Mouse (Mus musculus): Measurements from ENCODE around the gene Hist1h4i. TPM values are rescaled to one million over a fixed set of nuclear protein-coding genes. Genes with fewer than 3 reads are reported as not detected.
"Not testable (repeated sequence)": the region's sequence is repeated elsewhere in the genome, so short reads cannot be mapped to it uniquely, and the experiment has no call there.

The Hist1h4i gene
- polyA plus RNA-seq, 1 experiment from 2014 or later: 14.5 TPM

DNA sequence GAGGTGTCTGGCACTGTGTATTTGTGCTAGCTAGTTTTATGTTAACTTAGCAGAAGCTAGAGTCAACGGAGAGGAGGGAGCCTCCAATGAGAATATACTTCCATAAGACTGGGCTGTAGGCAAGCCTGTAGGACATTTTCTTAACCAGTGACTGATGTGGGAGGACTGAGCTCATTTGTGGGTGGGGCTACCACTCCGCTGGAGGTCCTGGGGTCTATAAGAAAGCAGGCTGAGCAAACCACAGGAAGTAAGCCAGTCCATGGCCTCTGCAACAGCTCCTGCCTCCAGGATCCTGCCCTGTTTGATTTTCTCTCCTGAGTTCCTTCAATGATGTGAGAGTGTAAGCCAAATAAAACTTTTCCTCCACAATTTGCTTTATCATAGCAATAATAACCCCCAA is 4.1 kb upstream of the Hist1h4i start:
- Histone ChIP-seq H3K9ac (replicated peaks; ENCODE audit: low read depth, low read length) (no peak overlapping the region), H3K4me1 (replicated peaks; ENCODE audit: control insufficient read depth, insufficient read depth, low read length) (peaks cover 18% of the 10 kb centered on the region), H3K4me2 (ENCODE audit: low read length) (no peak overlapping the region), H3K27ac (ENCODE audit: low read length) (no peak overlapping the region), H3K4me3 (replicated peaks; ENCODE audit: low read length) (no peak overlapping the region), H3K27me3 (replicated peaks; ENCODE audit: control insufficient read depth, insufficient read depth, low read length) (no peaks in the 10 kb centered on the region), H3K9me3 (ENCODE audit: control insufficient read depth, low read length) (no peaks in the 10 kb centered on the region), H3K36me3 (ENCODE audit: control insufficient read depth, insufficient read depth) (no peaks in the 10 kb centered on the region)
- 69% methylated on average over 2 of the region's 2 CpGs for WGBS
- no peak for ATAC-seq

GRCm38 (mm10) chr13:22044432-22045155 is 3.4 kb upstream of the Hist1h4i start:
- Histone ChIP-seq H3K27ac (ENCODE audit: low read length) (no peak overlapping the region), H3K4me2 (ENCODE audit: low read length) (no peak overlapping the region)
- ATAC-seq: no peak

GRCm38 (mm10) chr13:22043503-22044431 is 2.6 kb upstream of the Hist1h4i start:
- Histone ChIP-seq H3K4me1 (replicated peaks; ENCODE audit: control insufficient read depth, insufficient read depth, low read length) (peaks cover 20% of the 10 kb centered on the region), H3K27ac (ENCODE audit: low read length) (peak overlapping the region; percentile 78), H3K9ac (replicated peaks; ENCODE audit: low read depth, low read length) (peak overlapping the region; percentile 49), H3K9me3 (ENCODE audit: control insufficient read depth, low read length) (no peaks in the 10 kb centered on the region), H3K4me3 (replicated peaks; ENCODE audit: low read length) (peak overlapping the region; percentile 46), H3K27me3 (replicated peaks; ENCODE audit: control insufficient read depth, insufficient read depth, low read length) (no peaks in the 10 kb centered on the region), H3K36me3 (ENCODE audit: control insufficient read depth, insufficient read depth) (no peaks in the 10 kb centered on the region), H3K4me2 (ENCODE audit: low read length) (peak overlapping the region; percentile 72)
- under 1% methylated on average over 10 of the region's 14 CpGs for WGBS
- ATAC-seq: peak; percentile 15

More at GRCm38 (mm10) chr13:22044432-22045155, 3.4 kb upstream of the Hist1h4i start:
- Histone ChIP-seq H3K4me3 (replicated peaks; ENCODE audit: low read length) (no peak overlapping the region), H3K4me1 (replicated peaks; ENCODE audit: control insufficient read depth, insufficient read depth, low read length) (peaks cover 20% of the 10 kb centered on the region), H3K9me3 (ENCODE audit: control insufficient read depth, low read length) (no peaks in the 10 kb centered on the region), H3K9ac (replicated peaks; ENCODE audit: low read depth, low read length) (no peak overlapping the region), H3K36me3 (ENCODE audit: control insufficient read depth, insufficient read depth) (no peaks in the 10 kb centered on the region), H3K27me3 (replicated peaks; ENCODE audit: control insufficient read depth, insufficient read depth, low read length) (no peaks in the 10 kb centered on the region)
- 77% methylated on average over 6 of the region's 6 CpGs for WGBS

GRCm38 (mm10) chr13:22042568-22043502 is 1.7 kb upstream of the Hist1h4i start, which contains the start of the genes Hist1h2ag and Hist1h2bj:
Gene Hist1h2ag (minus strand): TSS chr13:22042944.
Gene Hist1h2bj (plus strand): TSS chr13:22043214.
- H3K27me3 ChIP-seq (replicated peaks; ENCODE audit: control insufficient read depth, insufficient read depth, low read length); H3K36me3 ChIP-seq (ENCODE audit: control insufficient read depth, insufficient read depth); H3K9me3 ChIP-seq (ENCODE audit: control insufficient read depth, low read length): not testable (repeated sequence)
- peak within 1 kb of the TSS; percentile 49 for H3K9ac ChIP-seq (replicated peaks; ENCODE audit: low read depth, low read length)
- H3K4me1 ChIP-seq (replicated peaks; ENCODE audit: control insufficient read depth, insufficient read depth, low read length): peaks cover 20% of the 10 kb centered on the region
- H3K27ac ChIP-seq (ENCODE audit: low read length): peak within 1 kb of the TSS; percentile 83
- under 1% methylated on average over 39 of the region's 80 CpGs for whole genome bisulfite sequencing
- peak within 1 kb of the TSS; percentile 72 for H3K4me2 ChIP-seq (ENCODE audit: low read length)
- H3K4me3 ChIP-seq (replicated peaks; ENCODE audit: low read length): peak within 1 kb of the TSS; percentile 46
- peak; percentile 90 for ATAC-seq

- Histone ChIP-seq H3K4me3 (replicated peaks; ENCODE audit: low read length) (peak overlapping the region; percentile 41), H3K9ac (replicated peaks; ENCODE audit: low read depth, low read length) (peak overlapping the region; percentile 37; the same call in 1 of the 2 replicates), H3K27ac (ENCODE audit: low read length) (peak overlapping the region; percentile 73), H3K4me2 (ENCODE audit: low read length) (peak overlapping the region; percentile 65), H3K27me3 (replicated peaks; ENCODE audit: control insufficient read depth, insufficient read depth, low read length) (no peaks in the 10 kb centered on the region), H3K36me3 (ENCODE audit: control insufficient read depth, insufficient read depth) (no peaks in the 10 kb centered on the region), H3K4me1 (replicated peaks; ENCODE audit: control insufficient read depth, insufficient read depth, low read length) (peaks cover 20% of the 10 kb centered on the region), H3K9me3 (ENCODE audit: control insufficient read depth, low read length) (no peaks in the 10 kb centered on the region)
- no peak; the same call in 1 of the 2 replicates for ATAC-seq
- under 1% methylated on average over 13 of the region's 13 CpGs for WGBS
Measured at GRCm38 (mm10) chr13:22041651-22042567, 747 bp upstream of the Hist1h4i start.

GRCm38 (mm10) chr13:22040464-22041141 is 559 bp downstream of the Hist1h4i start:
- Histone ChIP-seq H3K27ac (ENCODE audit: low read length) (peak overlapping the region; percentile 89), H3K9ac (replicated peaks; ENCODE audit: low read depth, low read length) (peak overlapping the region; percentile 52), H3K4me1 (replicated peaks; ENCODE audit: control insufficient read depth, insufficient read depth, low read length) (peaks cover 27% of the 10 kb centered on the region), H3K4me3 (replicated peaks; ENCODE audit: low read length) (peak overlapping the region; percentile 51), H3K4me2 (ENCODE audit: low read length) (peak overlapping the region; percentile 89), H3K9me3 (ENCODE audit: control insufficient read depth, low read length) (no peaks in the 10 kb centered on the region), H3K27me3 (replicated peaks; ENCODE audit: control insufficient read depth, insufficient read depth, low read length) (no peaks in the 10 kb centered on the region), H3K36me3 (ENCODE audit: control insufficient read depth, insufficient read depth) (no peaks in the 10 kb centered on the region)
- ATAC-seq: no peak; the same call in 1 of the 2 replicates
- under 1% methylated on average over 15 of the region's 24 CpGs for WGBS

DNA sequence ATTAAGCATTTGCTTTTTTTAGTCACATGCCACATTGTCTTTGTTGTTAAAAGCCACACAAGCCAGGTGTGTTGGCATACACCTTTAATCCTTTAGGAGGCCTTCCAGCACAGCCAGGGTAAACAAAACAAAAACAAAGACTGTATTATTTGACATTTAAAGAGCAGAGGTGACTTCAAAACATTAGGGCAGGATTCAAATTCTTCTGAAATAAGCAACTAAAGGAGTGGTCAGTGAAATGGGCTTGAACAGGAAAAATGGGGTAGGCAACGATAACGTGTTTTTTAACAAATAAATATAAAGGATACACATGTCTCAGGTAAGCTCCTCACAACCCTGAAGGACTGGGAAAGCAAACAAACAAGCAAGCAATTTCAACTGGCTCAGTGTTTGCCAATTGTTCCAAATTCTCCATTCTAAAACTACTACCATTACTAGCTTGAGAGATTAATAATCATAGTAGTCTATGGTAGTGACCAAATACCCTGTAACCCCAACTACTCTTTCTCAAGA is 1.2 kb downstream of the Hist1h4i start:
- Histone ChIP-seq H3K27me3 (replicated peaks; ENCODE audit: control insufficient read depth, insufficient read depth, low read length) (no peaks in the 10 kb centered on the region), H3K36me3 (ENCODE audit: control insufficient read depth, insufficient read depth) (no peaks in the 10 kb centered on the region), H3K9me3 (ENCODE audit: control insufficient read depth, low read length) (no peaks in the 10 kb centered on the region), H3K27ac (ENCODE audit: low read length) (peak overlapping the region; percentile 89), H3K4me1 (replicated peaks; ENCODE audit: control insufficient read depth, insufficient read depth, low read length) (peaks cover 28% of the 10 kb centered on the region), H3K9ac (replicated peaks; ENCODE audit: low read depth, low read length) (0 out of 2 replicates have a peak overlapping the region, but pooled peaks have one; percentile 4), H3K4me2 (ENCODE audit: low read length) (peak overlapping the region; percentile 89), H3K4me3 (replicated peaks; ENCODE audit: low read length) (peak overlapping the region; percentile 51)
- WGBS: 5% methylated on average over 2 of the region's 2 CpGs
- no peak for ATAC-seq

All from forebrain, embryonic 16.5 days (tissue).